Mouse (Mus musculus): ENCODE data around the gene Adcy9. TPM values are rescaled to one million over a fixed set of nuclear protein-coding genes. Genes with fewer than 3 reads are reported as not detected.

The Adcy9 gene
- polyA plus RNA-seq, 1 experiment from 2014 or later = 2.8 TPM

GRCm38 (mm10) chr16:4374780-4375380, 45.4 kb downstream of the Adcy9 start:
- H3K4me2 ChIP-seq (ENCODE audit: low read length) = no peak overlapping the region
- H3K9me3 ChIP-seq (ENCODE audit: control insufficient read depth, low read length) = no peaks in the 10 kb centered on the region
- no peaks in the 10 kb centered on the region for H3K27me3 ChIP-seq (replicated peaks; ENCODE audit: control insufficient read depth, insufficient read depth, low read length)
- WGBS = 74% methylated on average over 7 of the region's 7 CpGs
- H3K9ac ChIP-seq (replicated peaks; ENCODE audit: low read depth, low read length) = no peak overlapping the region
- H3K36me3 ChIP-seq (ENCODE audit: control insufficient read depth, insufficient read depth) = no peaks in the 10 kb centered on the region
- H3K4me1 ChIP-seq (replicated peaks; ENCODE audit: control insufficient read depth, insufficient read depth, low read length) = no peaks in the 10 kb centered on the region
- ATAC-seq = no peak
- H3K27ac ChIP-seq (ENCODE audit: low read length) = no peak overlapping the region
- H3K4me3 ChIP-seq (replicated peaks; ENCODE audit: low read length) = no peak overlapping the region

- H3K27ac ChIP-seq (ENCODE audit: low read length) = no peak overlapping the region
- no peak overlapping the region for H3K9ac ChIP-seq (replicated peaks; ENCODE audit: low read depth, low read length)
- no peaks in the 10 kb centered on the region for H3K4me1 ChIP-seq (replicated peaks; ENCODE audit: control insufficient read depth, insufficient read depth, low read length)
- no peak overlapping the region for H3K4me2 ChIP-seq (ENCODE audit: low read length)
- WGBS = 85% methylated on average over 5 of the region's 5 CpGs
- H3K9me3 ChIP-seq (ENCODE audit: control insufficient read depth, low read length) = no peaks in the 10 kb centered on the region
- H3K4me3 ChIP-seq (replicated peaks; ENCODE audit: low read length) = no peak overlapping the region
- no peaks in the 10 kb centered on the region for H3K27me3 ChIP-seq (replicated peaks; ENCODE audit: control insufficient read depth, insufficient read depth, low read length)
- no peak for ATAC-seq
- no peaks in the 10 kb centered on the region for H3K36me3 ChIP-seq (ENCODE audit: control insufficient read depth, insufficient read depth)
Observed at GRCm38 (mm10) chr16:4374270-4374669, 46.0 kb downstream of the Adcy9 start.

- H3K9me3 ChIP-seq (ENCODE audit: control insufficient read depth, low read length) = no peaks in the 10 kb centered on the region
- no peak overlapping the region for H3K4me3 ChIP-seq (replicated peaks; ENCODE audit: low read length)
- H3K27me3 ChIP-seq (replicated peaks; ENCODE audit: control insufficient read depth, insufficient read depth, low read length) = no peaks in the 10 kb centered on the region
- no peaks in the 10 kb centered on the region for H3K36me3 ChIP-seq (ENCODE audit: control insufficient read depth, insufficient read depth)
- no peak overlapping the region for H3K4me2 ChIP-seq (ENCODE audit: low read length)
- no peaks in the 10 kb centered on the region for H3K4me1 ChIP-seq (replicated peaks; ENCODE audit: control insufficient read depth, insufficient read depth, low read length)
- no peak for ATAC-seq
- WGBS = 91% methylated on average over 2 of the region's 2 CpGs
- H3K27ac ChIP-seq (ENCODE audit: low read length) = no peak overlapping the region
- H3K9ac ChIP-seq (replicated peaks; ENCODE audit: low read depth, low read length) = no peak overlapping the region
Observed at GRCm38 (mm10) chr16:4371039-4371438, 49.3 kb downstream of the Adcy9 start.

GRCm38 (mm10) chr16:4370141-4370541, 50.2 kb downstream of the Adcy9 start:
- no peak overlapping the region for H3K27ac ChIP-seq (ENCODE audit: low read length)
- 65% methylated on average over 10 of the region's 10 CpGs for WGBS
- no peak overlapping the region for H3K4me2 ChIP-seq (ENCODE audit: low read length)
- ATAC-seq = no peak
- no peak overlapping the region for H3K4me3 ChIP-seq (replicated peaks; ENCODE audit: low read length)
- no peaks in the 10 kb centered on the region for H3K36me3 ChIP-seq (ENCODE audit: control insufficient read depth, insufficient read depth)
- no peaks in the 10 kb centered on the region for H3K4me1 ChIP-seq (replicated peaks; ENCODE audit: control insufficient read depth, insufficient read depth, low read length)
- H3K27me3 ChIP-seq (replicated peaks; ENCODE audit: control insufficient read depth, insufficient read depth, low read length) = no peaks in the 10 kb centered on the region
- no peaks in the 10 kb centered on the region for H3K9me3 ChIP-seq (ENCODE audit: control insufficient read depth, low read length)
- H3K9ac ChIP-seq (replicated peaks; ENCODE audit: low read depth, low read length) = no peak overlapping the region

GRCm38 (mm10) chr16:4367930-4368329, 52.4 kb downstream of the Adcy9 start:
- Histone ChIP-seq H3K9ac (replicated peaks; ENCODE audit: low read depth, low read length) (no peak overlapping the region), H3K27me3 (replicated peaks; ENCODE audit: control insufficient read depth, insufficient read depth, low read length) (no peaks in the 10 kb centered on the region), H3K36me3 (ENCODE audit: control insufficient read depth, insufficient read depth) (no peaks in the 10 kb centered on the region), H3K4me1 (replicated peaks; ENCODE audit: control insufficient read depth, insufficient read depth, low read length) (no peaks in the 10 kb centered on the region), H3K4me3 (replicated peaks; ENCODE audit: low read length) (no peak overlapping the region), H3K9me3 (ENCODE audit: control insufficient read depth, low read length) (no peaks in the 10 kb centered on the region), H3K27ac (ENCODE audit: low read length) (no peak overlapping the region), H3K4me2 (ENCODE audit: low read length) (no peak overlapping the region)
- ATAC-seq = no peak
- WGBS = 65% methylated on average over 3 of the region's 3 CpGs

- Histone ChIP-seq H3K4me3 (replicated peaks; ENCODE audit: low read length) (no peak overlapping the region), H3K4me1 (replicated peaks; ENCODE audit: control insufficient read depth, insufficient read depth, low read length) (no peaks in the 10 kb centered on the region), H3K4me2 (ENCODE audit: low read length) (no peak overlapping the region), H3K36me3 (ENCODE audit: control insufficient read depth, insufficient read depth) (no peaks in the 10 kb centered on the region), H3K9ac (replicated peaks; ENCODE audit: low read depth, low read length) (no peak overlapping the region), H3K27me3 (replicated peaks; ENCODE audit: control insufficient read depth, insufficient read depth, low read length) (no peaks in the 10 kb centered on the region), H3K27ac (ENCODE audit: low read length) (no peak overlapping the region), H3K9me3 (ENCODE audit: control insufficient read depth, low read length) (no peaks in the 10 kb centered on the region)
- 85% methylated on average over 1 of the region's 1 CpGs for WGBS
- no peak for ATAC-seq
Observed at GRCm38 (mm10) chr16:4367291-4367690, 53.0 kb downstream of the Adcy9 start.

GRCm38 (mm10) chr16:4366671-4367070, 53.6 kb downstream of the Adcy9 start:
- Histone ChIP-seq H3K9ac (replicated peaks; ENCODE audit: low read depth, low read length) (no peak overlapping the region), H3K9me3 (ENCODE audit: control insufficient read depth, low read length) (no peaks in the 10 kb centered on the region), H3K36me3 (ENCODE audit: control insufficient read depth, insufficient read depth) (no peaks in the 10 kb centered on the region), H3K4me2 (ENCODE audit: low read length) (no peak overlapping the region), H3K4me3 (replicated peaks; ENCODE audit: low read length) (no peak overlapping the region), H3K4me1 (replicated peaks; ENCODE audit: control insufficient read depth, insufficient read depth, low read length) (no peaks in the 10 kb centered on the region), H3K27ac (ENCODE audit: low read length) (no peak overlapping the region), H3K27me3 (replicated peaks; ENCODE audit: control insufficient read depth, insufficient read depth, low read length) (no peaks in the 10 kb centered on the region)
- ATAC-seq = no peak
- WGBS = 92% methylated on average over 3 of the region's 3 CpGs

- no peak overlapping the region for H3K9ac ChIP-seq (replicated peaks; ENCODE audit: low read depth, low read length)
- no peaks in the 10 kb centered on the region for H3K36me3 ChIP-seq (ENCODE audit: control insufficient read depth, insufficient read depth)
- H3K27ac ChIP-seq (ENCODE audit: low read length) = no peak overlapping the region
- no peaks in the 10 kb centered on the region for H3K27me3 ChIP-seq (replicated peaks; ENCODE audit: control insufficient read depth, insufficient read depth, low read length)
- no peaks in the 10 kb centered on the region for H3K4me1 ChIP-seq (replicated peaks; ENCODE audit: control insufficient read depth, insufficient read depth, low read length)
- H3K9me3 ChIP-seq (ENCODE audit: control insufficient read depth, low read length) = no peaks in the 10 kb centered on the region
- H3K4me2 ChIP-seq (ENCODE audit: low read length) = no peak overlapping the region
- ATAC-seq = no peak
- WGBS = 91% methylated on average over 4 of the region's 4 CpGs
- H3K4me3 ChIP-seq (replicated peaks; ENCODE audit: low read length) = no peak overlapping the region
Observed at GRCm38 (mm10) chr16:4363341-4364116, 56.8 kb downstream of the Adcy9 start.

GRCm38 (mm10) chr16:4355260-4356043, 64.8 kb downstream of the Adcy9 start:
- ATAC-seq = no peak
- no peak overlapping the region for H3K4me3 ChIP-seq (replicated peaks; ENCODE audit: low read length)
- no peak overlapping the region for H3K4me2 ChIP-seq (ENCODE audit: low read length)
- 34% methylated on average over 4 of the region's 4 CpGs for WGBS
- H3K9ac ChIP-seq (replicated peaks; ENCODE audit: low read depth, low read length) = no peak overlapping the region
- H3K9me3 ChIP-seq (ENCODE audit: control insufficient read depth, low read length) = no peaks in the 10 kb centered on the region
- no peaks in the 10 kb centered on the region for H3K27me3 ChIP-seq (replicated peaks; ENCODE audit: control insufficient read depth, insufficient read depth, low read length)
- no peak overlapping the region for H3K27ac ChIP-seq (ENCODE audit: low read length)
- peaks cover 3% of the 10 kb centered on the region; the same call in 1 of the 2 replicates for H3K4me1 ChIP-seq (replicated peaks; ENCODE audit: control insufficient read depth, insufficient read depth, low read length)
- H3K36me3 ChIP-seq (ENCODE audit: control insufficient read depth, insufficient read depth) = no peaks in the 10 kb centered on the region
